Mouse (Mus musculus) natural killer cell, adult 2 months (primary cell): Measurements from ENCODE around the gene Exoc3l2.
"Not testable (repeated sequence)": the region's sequence is repeated elsewhere in the genome, so short reads cannot be mapped to it uniquely, and the experiment has no call there.

Experiments used
- DNase-seq, 2 experiments: peaks; one replicate each; pipeline ENCODE4 v3.0.0; 2022; ENCODE audit warnings: low spot score in 2 of 2

Exoc3l2 gene

GRCm38 (mm10) chr7:19486549-19486948 is 23.4 kb downstream of the Exoc3l2 start:
- DNase-seq: no peak

- DNase-seq: no peak
Measured at GRCm38 (mm10) chr7:19489525-19489924, 26.4 kb downstream of the Exoc3l2 start.

GRCm38 (mm10) chr7:19491731-19492130 is 28.6 kb downstream of the Exoc3l2 start:
- DNase-seq: peak; percentile 40 to 42

- no peak for DNase-seq
Measured at GRCm38 (mm10) chr7:19494751-19495474, 31.8 kb downstream of the Exoc3l2 start.

DNA sequence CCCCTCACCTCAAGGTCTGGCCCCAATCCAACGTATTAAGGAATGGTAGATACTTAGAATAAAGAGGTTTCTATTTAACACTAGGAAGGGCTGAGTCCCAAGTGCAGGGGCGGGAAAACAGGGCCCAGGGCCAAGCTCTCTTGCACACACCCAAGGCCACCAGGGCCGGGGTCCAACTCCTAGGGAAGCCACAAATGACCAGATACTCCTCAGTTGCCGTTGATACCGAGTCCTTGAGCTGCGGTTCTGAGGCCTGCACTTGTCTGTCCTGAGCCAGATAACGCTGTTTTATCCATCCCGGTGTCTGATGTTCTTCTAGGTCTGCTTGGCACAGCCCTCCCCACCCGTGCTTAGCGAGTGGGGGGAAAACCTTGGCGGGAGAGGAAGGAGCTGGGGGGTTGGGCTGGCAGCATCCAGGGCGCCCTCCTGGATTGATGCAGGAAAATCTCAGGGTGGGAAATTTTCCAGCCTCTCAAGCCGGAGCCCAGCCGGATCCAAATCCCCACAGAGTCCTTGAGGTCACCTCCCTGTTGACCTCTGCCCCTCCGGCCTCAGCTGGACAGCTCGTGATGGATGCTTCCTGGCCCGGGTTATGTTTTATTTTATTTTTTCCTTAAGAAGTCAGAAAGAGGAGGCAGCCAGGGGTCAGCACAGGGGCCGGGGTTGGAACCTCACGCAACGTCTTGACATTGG is 32.5 kb downstream of the Exoc3l2 start:
- no peak for DNase-seq

DNA sequence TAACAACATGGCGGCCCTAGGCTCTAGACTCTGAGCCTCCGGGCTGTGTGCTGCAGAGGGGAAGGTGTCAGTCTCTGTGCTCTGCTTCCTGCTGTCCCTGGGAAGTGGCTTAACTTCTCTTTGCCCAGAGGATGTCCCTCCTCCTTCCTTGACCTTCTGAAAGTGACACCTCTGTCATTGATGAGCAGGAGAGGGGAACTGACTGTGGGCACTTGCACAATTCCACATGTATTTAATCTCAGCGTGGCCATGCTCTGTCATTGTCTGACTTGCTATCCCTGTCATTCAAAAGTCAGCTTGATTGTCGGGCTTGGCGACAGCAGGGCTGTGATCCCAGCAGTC is 33.1 kb downstream of the Exoc3l2 start:
- no peak for DNase-seq

GRCm38 (mm10) chr7:19498326-19498725 is 35.2 kb downstream of the Exoc3l2 start:
- DNase-seq: no peak

DNA sequence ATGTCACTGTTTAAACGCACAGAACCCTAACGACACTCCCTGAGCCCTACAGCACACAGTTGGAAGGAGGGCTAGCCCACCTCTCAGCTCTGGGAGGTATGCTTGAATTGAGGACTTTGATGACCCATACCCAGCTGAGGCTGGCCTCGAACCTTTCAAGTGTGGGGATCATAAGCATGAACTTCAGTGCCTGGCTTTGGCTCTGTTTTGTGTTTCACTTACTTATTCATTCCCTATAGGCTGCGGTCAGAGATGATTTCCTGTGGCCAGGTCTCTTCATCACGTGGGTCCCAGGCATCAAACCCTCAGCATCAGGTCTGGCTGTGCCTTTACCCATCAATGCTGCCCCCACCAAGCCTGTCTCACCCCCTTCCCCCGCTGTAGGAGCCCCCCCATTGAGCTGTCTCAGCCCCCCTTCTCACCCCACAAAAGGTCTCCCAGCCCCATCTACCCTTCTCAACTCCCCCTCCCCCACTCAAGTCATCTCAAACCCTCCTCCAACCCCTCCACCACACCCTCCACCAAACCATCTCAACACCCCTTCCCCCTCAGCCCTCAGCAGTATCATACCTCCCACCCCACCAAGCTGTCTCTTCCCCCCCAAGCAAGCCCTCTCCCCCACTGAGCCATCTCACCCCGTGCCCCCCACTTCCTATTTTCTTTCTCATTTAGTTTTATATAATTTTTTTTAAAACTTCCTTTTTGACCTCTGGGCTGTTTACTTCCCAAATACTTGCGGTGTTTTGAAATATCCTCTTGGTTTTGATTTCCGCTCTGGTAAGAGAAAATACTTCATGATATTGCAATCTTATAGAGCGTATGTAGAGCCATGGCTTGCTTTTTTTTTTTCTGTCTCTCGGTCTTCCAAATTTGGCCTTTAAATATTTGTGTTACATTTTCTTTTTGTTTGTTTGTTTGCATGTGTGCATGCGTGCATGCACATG is 37.6 kb downstream of the Exoc3l2 start:
- peak in 1 of 2 experiments; percentile 14 for DNase-seq

GRCm38 (mm10) chr7:19501658-19502057 is 38.5 kb downstream of the Exoc3l2 start:
- no peak for DNase-seq

- peak; percentile 31 to 46 for DNase-seq
Measured at GRCm38 (mm10) chr7:19503481-19504068, 40.4 kb downstream of the Exoc3l2 start.

DNA sequence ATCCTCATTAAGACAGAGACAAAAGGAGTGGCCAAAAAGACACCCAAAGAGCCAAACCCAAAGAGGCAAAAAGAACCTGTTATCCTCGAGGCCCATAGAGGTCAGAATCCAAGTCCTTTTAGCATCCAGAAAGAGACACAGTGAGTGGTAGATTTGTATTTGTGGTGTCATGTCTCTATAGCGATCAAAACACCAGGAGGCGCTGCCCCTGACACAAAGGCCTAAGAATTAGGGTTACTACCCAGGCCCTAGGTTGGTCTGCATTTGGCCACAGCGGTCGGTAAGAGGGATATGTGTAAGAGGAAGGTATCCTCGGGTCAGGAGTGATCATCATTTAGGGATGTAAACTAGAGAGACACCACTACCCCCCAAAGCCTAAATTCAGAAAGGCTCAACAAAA is 43.2 kb downstream of the Exoc3l2 start:
- no peak for DNase-seq

- peak; percentile 20 to 38 for DNase-seq
Measured at GRCm38 (mm10) chr7:19506969-19507611, 44.0 kb downstream of the Exoc3l2 start.

DNA sequence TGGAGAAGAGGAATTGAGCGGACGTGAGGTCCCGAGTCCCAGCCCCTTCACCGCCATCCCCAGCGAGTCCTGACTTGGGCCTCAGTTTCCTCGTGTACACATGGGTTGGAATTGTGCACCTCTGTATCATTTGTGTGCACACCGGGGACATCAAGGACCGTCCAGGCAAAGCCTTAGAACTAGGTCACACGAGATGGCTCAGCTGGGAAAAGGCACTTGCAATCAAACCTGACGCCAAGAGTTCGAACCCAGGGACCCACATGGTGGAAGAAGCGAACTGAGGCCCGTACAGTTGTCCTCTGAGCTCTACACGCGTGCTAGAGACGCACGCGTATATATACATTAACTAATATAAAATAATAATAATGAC is 44.5 kb downstream of the Exoc3l2 start:
- no peak for DNase-seq

- peak; percentile 85 to 88 for DNase-seq
Measured at GRCm38 (mm10) chr7:19508150-19508923, 45.2 kb downstream of the Exoc3l2 start, which contains the start of the genes Bloc1s3 and Trappc6a. Gene Bloc1s3, minus strand, starts transcription at chr7:19508367. Gene Trappc6a, plus strand, starts transcription at chr7:19508395.

GRCm38 (mm10) chr7:19508924-19509568 is 45.9 kb downstream of the Exoc3l2 start:
- DNase-seq: no peak

DNA sequence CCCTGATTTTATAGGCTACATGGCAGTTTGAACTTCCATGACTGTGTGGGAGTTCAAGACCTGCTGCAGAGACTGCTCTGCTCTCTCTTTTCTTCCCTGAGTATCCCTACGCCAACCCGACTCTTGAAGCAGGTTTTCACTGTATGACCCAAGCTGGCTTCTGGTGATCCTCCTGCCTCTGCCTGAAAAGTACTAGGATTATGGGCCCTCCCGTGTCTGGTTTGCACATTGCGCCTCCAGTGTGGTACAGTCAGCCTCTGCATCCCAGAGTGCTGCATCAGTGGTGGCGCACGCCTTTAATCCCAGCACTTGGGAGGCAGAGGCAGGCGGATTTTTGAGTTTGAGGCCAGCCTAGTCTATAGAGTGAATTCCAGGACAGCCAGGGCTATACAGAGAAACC is 46.7 kb downstream of the Exoc3l2 start:
- DNase-seq: no peak

DNA sequence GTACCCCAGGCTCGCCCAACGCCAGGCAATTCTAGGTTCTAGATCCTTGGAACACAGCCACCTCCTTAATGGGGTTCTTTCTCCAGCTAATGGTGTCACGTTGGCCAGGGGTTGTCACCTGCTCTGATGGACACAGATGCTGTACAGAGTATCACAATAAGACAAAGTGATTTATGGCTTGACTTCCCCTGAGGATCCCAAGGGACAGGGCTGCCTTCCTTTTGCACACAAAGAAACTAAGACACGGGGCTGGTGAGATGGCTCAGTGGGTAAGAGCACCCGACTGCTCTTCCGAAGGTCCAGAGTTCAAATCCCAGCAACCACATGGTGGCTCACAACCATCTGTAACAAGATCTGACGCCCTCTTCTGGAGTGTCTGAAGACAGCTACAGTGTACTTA is 48.8 kb downstream of the Exoc3l2 start:
- DNase-seq: not testable (repeated sequence)

DNA sequence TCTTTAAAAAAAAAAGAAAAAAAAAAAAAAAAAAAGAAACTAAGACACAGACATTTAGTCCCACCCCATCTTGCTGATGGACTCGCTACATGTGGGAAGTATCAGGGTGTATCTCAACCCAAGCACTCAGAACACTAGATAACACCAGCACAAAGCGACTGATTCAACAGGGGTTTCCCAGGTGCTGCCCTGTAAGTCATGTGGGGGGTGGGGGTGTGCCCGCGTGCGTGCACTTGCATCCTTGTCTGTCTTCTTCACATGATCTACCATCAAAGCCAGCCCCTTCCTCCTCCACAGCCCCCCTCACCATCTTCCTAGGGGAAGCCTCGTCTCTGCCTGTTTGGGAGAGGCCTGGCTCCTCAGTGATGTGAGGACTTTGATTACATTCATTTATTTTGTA is 49.2 kb downstream of the Exoc3l2 start:
- DNase-seq: no peak

GRCm38 (mm10) chr7:19517652-19518365 is 54.7 kb downstream of the Exoc3l2 start, which contains the start of gene Nkpd1:
Gene Nkpd1, plus strand, starts transcription at chr7:19517838.
- DNase-seq: no peak
